Mouse (Mus musculus): ENCODE measurements around the gene D10Wsu102e. TPM values are rescaled to one million over a fixed set of nuclear protein-coding genes. Genes with fewer than 3 reads are reported as not detected.

D10Wsu102e gene
- under 1 TPM; 0.49 to 0.67 TPM for total RNA-seq (2021)

- intact Hi-C loops (cut with DNase I) = loop anchor here (2.0 kb wide), 1 partner anchor 183 kb away; the partner anchor contains the start of gene Washc4
- DNase-seq = peak; percentile 94 to 95
These were observed at the start of gene D10Wsu102e for GRCm38 (mm10) chr10:83359956-83360355. TSS of gene D10Wsu102e (plus strand) at chr10:83360221.

GRCm38 (mm10) chr10:83310356-83310755 lies 49.7 kb upstream of the D10Wsu102e start:
- no peak for DNase-seq
- intact Hi-C loops (cut with DNase I) = no loop called here

- DNase-seq = no peak
- intact Hi-C loops (cut with DNase I) = no loop called here
These were observed 47.0 kb upstream of the D10Wsu102e start for GRCm38 (mm10) chr10:83313033-83313432.

- intact Hi-C loops (cut with DNase I) = no loop called here
These were observed 39.6 kb upstream of the D10Wsu102e start for GRCm38 (mm10) chr10:83320396-83320795.

GRCm38 (mm10) chr10:83320870-83321269 lies 39.2 kb upstream of the D10Wsu102e start:
- DNase-seq = no peak
- intact Hi-C loops (cut with DNase I) = no loop called here

More at GRCm38 (mm10) chr10:83320396-83320795, 39.6 kb upstream of the D10Wsu102e start:
- no peak for DNase-seq

- no peak for DNase-seq
- intact Hi-C loops (cut with DNase I) = no loop called here
These were observed 38.5 kb upstream of the D10Wsu102e start for GRCm38 (mm10) chr10:83321528-83321927.

GRCm38 (mm10) chr10:83322551-83323100 lies 37.4 kb upstream of the D10Wsu102e start:
- intact Hi-C loops (cut with DNase I) = no loop called here
- no peak for DNase-seq

GRCm38 (mm10) chr10:83324871-83325270 lies 35.1 kb upstream of the D10Wsu102e start:
- DNase-seq = no peak
- intact Hi-C loops (cut with DNase I) = no loop called here

GRCm38 (mm10) chr10:83325903-83326302 lies 34.1 kb upstream of the D10Wsu102e start:
- no peak for DNase-seq
- intact Hi-C loops (cut with DNase I) = no loop called here

GRCm38 (mm10) chr10:83326648-83327285 lies 33.3 kb upstream of the D10Wsu102e start:
- no peak for DNase-seq
- intact Hi-C loops (cut with DNase I) = no loop called here

- intact Hi-C loops (cut with DNase I) = no loop called here
- no peak for DNase-seq
These were observed 31.2 kb upstream of the D10Wsu102e start for GRCm38 (mm10) chr10:83328791-83329190.

GRCm38 (mm10) chr10:83330336-83330735 lies 29.7 kb upstream of the D10Wsu102e start:
- DNase-seq = no peak
- intact Hi-C loops (cut with DNase I) = no loop called here

- intact Hi-C loops (cut with DNase I) = no loop called here
- no peak for DNase-seq
These were observed 28.2 kb upstream of the D10Wsu102e start for GRCm38 (mm10) chr10:83331811-83332210.

GRCm38 (mm10) chr10:83332581-83332980 lies 27.4 kb upstream of the D10Wsu102e start:
- DNase-seq = no peak
- intact Hi-C loops (cut with DNase I) = no loop called here

GRCm38 (mm10) chr10:83336336-83336735 lies 23.7 kb upstream of the D10Wsu102e start:
- DNase-seq = no peak
- intact Hi-C loops (cut with DNase I) = no loop called here

GRCm38 (mm10) chr10:83337159-83337951 lies 22.7 kb upstream of the D10Wsu102e start, which contains the start of gene Slc41a2:
TSS of gene Slc41a2 (minus strand) at chr10:83337882.
- DNase-seq = peak; percentile 72 to 78
- intact Hi-C loops (cut with DNase I) = no loop called here

- intact Hi-C loops (cut with DNase I) = no loop called here
- DNase-seq = no peak
These were observed 21.9 kb upstream of the D10Wsu102e start for GRCm38 (mm10) chr10:83337971-83338598.

GRCm38 (mm10) chr10:83341226-83341625 lies 18.8 kb upstream of the D10Wsu102e start:
- intact Hi-C loops (cut with DNase I) = no loop called here
- no peak for DNase-seq

GRCm38 (mm10) chr10:83343171-83343570 lies 16.9 kb upstream of the D10Wsu102e start:
- DNase-seq = no peak
- intact Hi-C loops (cut with DNase I) = no loop called here

- no peak for DNase-seq
- intact Hi-C loops (cut with DNase I) = no loop called here
These were observed 16.0 kb upstream of the D10Wsu102e start for GRCm38 (mm10) chr10:83343828-83344685.
